Mouse (Mus musculus): Measurements from ENCODE around the gene Apc2. TPM values are rescaled to one million over a fixed set of nuclear protein-coding genes. Genes with fewer than 3 reads are reported as not detected.
"Not testable (repeated sequence)": the region's sequence is repeated elsewhere in the genome, so short reads cannot be mapped to it uniquely, and the experiment has no call there.

Gene Apc2
- total RNA-seq (2021), result 1 to 10 TPM; 3.4 to 4.0 TPM

- peak; percentile 60 for DNase-seq (ENCODE audit: low spot score)
- intact Hi-C loops (cut with DNase I), result loop anchor here (1.0 to 2.0 kb wide), 2 partner anchors 53 to 78 kb away; partner anchors contain the start of gene Adamtsl5
Observed at GRCm38 (mm10) chr10:80295618-80296425, at the start of gene Apc2. Gene Apc2, plus strand, starts transcription at chr10:80295977.

GRCm38 (mm10) chr10:80247849-80248248 lies 47.9 kb upstream of the Apc2 start:
- intact Hi-C loops (cut with DNase I), result no loop called here

GRCm38 (mm10) chr10:80248437-80248836 lies 47.3 kb upstream of the Apc2 start:
- intact Hi-C loops (cut with DNase I), result not testable (repeated sequence)

More at GRCm38 (mm10) chr10:80247849-80248248, 47.9 kb upstream of the Apc2 start:
- no peak for DNase-seq (ENCODE audit: low spot score)

GRCm38 (mm10) chr10:80248971-80249640 lies 46.7 kb upstream of the Apc2 start, which contains the start of gene Ndufs7:
Gene Ndufs7, plus strand, starts transcription at chr10:80249121.
- intact Hi-C loops (cut with DNase I), result no loop called here
- DNase-seq (ENCODE audit: low spot score), result peak; percentile 92

More at GRCm38 (mm10) chr10:80248437-80248836, 47.3 kb upstream of the Apc2 start:
- DNase-seq (ENCODE audit: low spot score), result not testable (repeated sequence)

- DNase-seq (ENCODE audit: low spot score), result no peak
- intact Hi-C loops (cut with DNase I), result no loop called here
Observed at GRCm38 (mm10) chr10:80250059-80250458, 45.7 kb upstream of the Apc2 start.

GRCm38 (mm10) chr10:80250573-80250972 lies 45.2 kb upstream of the Apc2 start:
- DNase-seq (ENCODE audit: low spot score), result no peak
- intact Hi-C loops (cut with DNase I), result no loop called here

GRCm38 (mm10) chr10:80252011-80252410 lies 43.8 kb upstream of the Apc2 start:
- DNase-seq (ENCODE audit: low spot score), result no peak
- intact Hi-C loops (cut with DNase I), result no loop called here

- no peak for DNase-seq (ENCODE audit: low spot score)
- intact Hi-C loops (cut with DNase I), result no loop called here
Observed at GRCm38 (mm10) chr10:80252493-80253274, 43.1 kb upstream of the Apc2 start.

GRCm38 (mm10) chr10:80253551-80253950 lies 42.2 kb upstream of the Apc2 start:
- intact Hi-C loops (cut with DNase I), result no loop called here
- DNase-seq (ENCODE audit: low spot score), result no peak

GRCm38 (mm10) chr10:80254331-80255297 lies 41.2 kb upstream of the Apc2 start:
- no peak for DNase-seq (ENCODE audit: low spot score)
- intact Hi-C loops (cut with DNase I), result no loop called here

GRCm38 (mm10) chr10:80255881-80256535 lies 39.8 kb upstream of the Apc2 start:
- intact Hi-C loops (cut with DNase I), result no loop called here
- no peak for DNase-seq (ENCODE audit: low spot score)

GRCm38 (mm10) chr10:80257936-80258335 lies 37.8 kb upstream of the Apc2 start:
- intact Hi-C loops (cut with DNase I), result no loop called here
- no peak for DNase-seq (ENCODE audit: low spot score)

GRCm38 (mm10) chr10:80258752-80259462 lies 36.9 kb upstream of the Apc2 start:
- intact Hi-C loops (cut with DNase I), result no loop called here
- no peak for DNase-seq (ENCODE audit: low spot score)

- intact Hi-C loops (cut with DNase I), result no loop called here
- DNase-seq (ENCODE audit: low spot score), result no peak
Observed at GRCm38 (mm10) chr10:80259463-80259805, 36.3 kb upstream of the Apc2 start.

- intact Hi-C loops (cut with DNase I), result no loop called here
- no peak for DNase-seq (ENCODE audit: low spot score)
Observed at GRCm38 (mm10) chr10:80259861-80260641, 35.7 kb upstream of the Apc2 start.

GRCm38 (mm10) chr10:80260642-80261584 lies 34.9 kb upstream of the Apc2 start, which contains the start of the genes Gamt and Dazap1:
Gene Gamt, minus strand, starts transcription at chr10:80261012.
Gene Dazap1, plus strand, starts transcription at chr10:80261486.
- intact Hi-C loops (cut with DNase I), result no loop called here
- DNase-seq (ENCODE audit: low spot score), result peak; percentile 96
